Mouse (Mus musculus) heart, postnatal 0 days (tissue): ENCODE data around the gene Oasl1.

Experiments
- CTCF ChIP-seq: IDR thresholded peaks from 2 replicates; pipeline ENCODE4 v1.5.1; 2016; ENCODE audit warnings: antibody characterized with exemption, control low read depth, low read depth
- EP300 ChIP-seq: IDR thresholded peaks from 2 replicates; pipeline ENCODE4 v1.6.1; 2016; ENCODE audit warnings: antibody characterized with exemption, low read depth

GRCm38 (mm10) chr5:114935838-114936237 is 12.8 kb downstream of the Oasl1 start:
- TF ChIP-seq CTCF (no peak), EP300 (no peak)
